Mouse (Mus musculus): ENCODE measurements around the gene Nkrf.
"Not testable (repeated sequence)": the region's sequence is repeated elsewhere in the genome, so short reads cannot be mapped to it uniquely, and the experiment has no call there.

DNA sequence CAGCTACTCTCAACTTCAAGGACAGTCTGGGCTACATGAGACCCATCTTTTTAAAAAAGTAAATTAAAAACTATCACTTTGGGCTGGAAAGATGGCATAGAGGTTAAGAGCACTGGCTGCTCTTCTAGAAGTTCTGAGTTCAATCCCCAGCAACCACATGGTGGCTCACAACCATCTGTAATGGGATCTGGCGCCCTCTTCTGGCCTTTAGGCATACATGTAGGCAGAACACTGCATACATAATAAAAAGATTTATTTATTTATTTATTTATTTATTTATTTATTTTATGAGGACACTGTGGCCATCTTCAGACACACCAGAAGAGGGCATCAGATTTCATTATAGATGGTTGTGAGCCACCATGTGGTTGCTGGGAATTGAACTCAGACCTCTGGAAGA lies 3.8 kb downstream of the Nkrf start:
- TF ChIP-seq CTCF (IDR thresholded peaks at IDR 0.05 in 2 of 3, conservative IDR thresholded peaks at IDR 0.05 in 1 of 3; ENCODE audit: control insufficient read depth in 1 of 3, insufficient read depth in 1 of 3, low read depth in 2 of 3, low read length in 3 of 3, poor library complexity in 1 of 3, severe bottlenecking in 1 of 3) = peak; percentile 22 to 58 (median 38); a peak in 4 of 6 replicates
- TF ChIP-seq POLR2A (IDR thresholded peaks at IDR 0.05; ENCODE audit: control insufficient read depth in 1 of 2, insufficient read depth in 1 of 2, low read depth in 1 of 2, low read length in 2 of 2, poor library complexity in 1 of 2); USF1 (IDR thresholded peaks at IDR 0.05; ENCODE audit: low read depth, low read length); ELF1 (IDR thresholded peaks at IDR 0.05; ENCODE audit: low read depth, low read length); POLR2AphosphoS2 (IDR thresholded peaks at IDR 0.05; ENCODE audit: low read length); KAT2A (conservative IDR thresholded peaks at IDR 0.05; ENCODE audit: low read depth, low read length); ZNF384 (IDR thresholded peaks at IDR 0.05; ENCODE audit: low read depth, low read length); ZC3H11A (IDR thresholded peaks at IDR 0.05; ENCODE audit: low read depth, low read length); MAX (IDR thresholded peaks at IDR 0.05; ENCODE audit: low read length); POLR2AphosphoS5 (IDR thresholded peaks at IDR 0.05; ENCODE audit: borderline replicate concordance, low read depth, low read length); NRF1 (IDR thresholded peaks at IDR 0.05; ENCODE audit: insufficient read depth, low read depth, low read length, poor library complexity, severe bottlenecking); TBP (IDR thresholded peaks at IDR 0.05; ENCODE audit: low read depth, low read length); GABPA (IDR thresholded peaks at IDR 0.05; ENCODE audit: low read depth, low read length): not testable (repeated sequence)
